Mouse (Mus musculus): Measurements from ENCODE around the gene Meltf. TPM values are rescaled to one million over a fixed set of nuclear protein-coding genes. Genes with fewer than 3 reads are reported as not detected.

The Meltf gene
- polyA plus RNA-seq, 1 experiment = not detected

- no peaks in the 10 kb centered on the region for H3K36me3 ChIP-seq (ENCODE audit: control insufficient read depth)
- no peaks in the 10 kb centered on the region for H3K9me3 ChIP-seq (ENCODE audit: control insufficient read depth, low read length)
- H3K4me3 ChIP-seq (replicated peaks) = no peak overlapping the region
- H3K4me1 ChIP-seq (ENCODE audit: control insufficient read depth) = peaks cover 10% of the 10 kb centered on the region
- peaks cover 4% of the 10 kb centered on the region; the same call in 1 of the 2 replicates for H3K27me3 ChIP-seq (ENCODE audit: control insufficient read depth)
- no peak for TF ChIP-seq TAL1 (IDR thresholded peaks at IDR 0.05; ENCODE audit: low read length)
- TF ChIP-seq GATA1 (IDR thresholded peaks at IDR 0.05; ENCODE audit: low read length) = no peak
Measured at GRCm38 (mm10) chr16:31883302-31883701, 4.7 kb downstream of the Meltf start.

GRCm38 (mm10) chr16:31883902-31884301, 5.3 kb downstream of the Meltf start:
- no peak for TF ChIP-seq GATA1 (IDR thresholded peaks at IDR 0.05; ENCODE audit: low read length)
- no peak for TF ChIP-seq TAL1 (IDR thresholded peaks at IDR 0.05; ENCODE audit: low read length)
- peaks cover 10% of the 10 kb centered on the region for H3K4me1 ChIP-seq (ENCODE audit: control insufficient read depth)
- H3K36me3 ChIP-seq (ENCODE audit: control insufficient read depth) = no peaks in the 10 kb centered on the region
- peaks cover 4% of the 10 kb centered on the region; the same call in 1 of the 2 replicates for H3K27me3 ChIP-seq (ENCODE audit: control insufficient read depth)
- no peaks in the 10 kb centered on the region for H3K9me3 ChIP-seq (ENCODE audit: control insufficient read depth, low read length)
- H3K4me3 ChIP-seq (replicated peaks) = no peak overlapping the region

- H3K27me3 ChIP-seq (ENCODE audit: control insufficient read depth) = no peaks in the 10 kb centered on the region
- no peak overlapping the region for H3K4me3 ChIP-seq (replicated peaks)
- no peaks in the 10 kb centered on the region for H3K4me1 ChIP-seq (ENCODE audit: control insufficient read depth)
- H3K36me3 ChIP-seq (ENCODE audit: control insufficient read depth) = no peaks in the 10 kb centered on the region
- TF ChIP-seq GATA1 (IDR thresholded peaks at IDR 0.05; ENCODE audit: low read length) (no peak), TAL1 (IDR thresholded peaks at IDR 0.05; ENCODE audit: low read length) (no peak)
- H3K9me3 ChIP-seq (ENCODE audit: control insufficient read depth, low read length) = no peaks in the 10 kb centered on the region
Measured at GRCm38 (mm10) chr16:31890907-31891306, 12.3 kb downstream of the Meltf start.

GRCm38 (mm10) chr16:31893396-31894141, 15.0 kb downstream of the Meltf start:
- no peaks in the 10 kb centered on the region for H3K36me3 ChIP-seq (ENCODE audit: control insufficient read depth)
- H3K9me3 ChIP-seq (ENCODE audit: control insufficient read depth, low read length) = no peaks in the 10 kb centered on the region
- H3K27me3 ChIP-seq (ENCODE audit: control insufficient read depth) = no peaks in the 10 kb centered on the region; the same call in 1 of the 2 replicates
- H3K4me3 ChIP-seq (replicated peaks) = no peak overlapping the region
- TF ChIP-seq GATA1 (IDR thresholded peaks at IDR 0.05; ENCODE audit: low read length) = no peak
- TF ChIP-seq TAL1 (IDR thresholded peaks at IDR 0.05; ENCODE audit: low read length) = no peak
- peaks cover 5% of the 10 kb centered on the region; the same call in 1 of the 2 replicates for H3K4me1 ChIP-seq (ENCODE audit: control insufficient read depth)

- TF ChIP-seq GATA1 (IDR thresholded peaks at IDR 0.05; ENCODE audit: low read length) (no peak), TAL1 (IDR thresholded peaks at IDR 0.05; ENCODE audit: low read length) (no peak)
- Histone ChIP-seq H3K4me1 (ENCODE audit: control insufficient read depth) (peaks cover 5% of the 10 kb centered on the region; the same call in 1 of the 2 replicates), H3K27me3 (ENCODE audit: control insufficient read depth) (no peaks in the 10 kb centered on the region; the same call in 1 of the 2 replicates), H3K4me3 (replicated peaks) (no peak overlapping the region), H3K36me3 (ENCODE audit: control insufficient read depth) (no peaks in the 10 kb centered on the region), H3K9me3 (ENCODE audit: control insufficient read depth, low read length) (peaks cover 2% of the 10 kb centered on the region)
Measured at GRCm38 (mm10) chr16:31896971-31897774, 18.6 kb downstream of the Meltf start.

- peaks cover 5% of the 10 kb centered on the region; the same call in 1 of the 2 replicates for H3K4me1 ChIP-seq (ENCODE audit: control insufficient read depth)
- TF ChIP-seq GATA1 (IDR thresholded peaks at IDR 0.05; ENCODE audit: low read length) (no peak), TAL1 (IDR thresholded peaks at IDR 0.05; ENCODE audit: low read length) (no peak)
Measured at GRCm38 (mm10) chr16:31898546-31899326, 20.1 kb downstream of the Meltf start.

GRCm38 (mm10) chr16:31901886-31902285, 23.3 kb downstream of the Meltf start:
- Histone ChIP-seq H3K4me1 (ENCODE audit: control insufficient read depth) (peaks cover 14% of the 10 kb centered on the region), H3K4me3 (replicated peaks) (no peak overlapping the region), H3K9me3 (ENCODE audit: control insufficient read depth, low read length) (peaks cover 2% of the 10 kb centered on the region), H3K27me3 (ENCODE audit: control insufficient read depth) (no peaks in the 10 kb centered on the region; the same call in 1 of the 2 replicates), H3K36me3 (ENCODE audit: control insufficient read depth) (no peaks in the 10 kb centered on the region)
- TF ChIP-seq TAL1 (IDR thresholded peaks at IDR 0.05; ENCODE audit: low read length) = no peak
- no peak for TF ChIP-seq GATA1 (IDR thresholded peaks at IDR 0.05; ENCODE audit: low read length)

More at GRCm38 (mm10) chr16:31898546-31899326, 20.1 kb downstream of the Meltf start:
- Histone ChIP-seq H3K27me3 (ENCODE audit: control insufficient read depth) (no peaks in the 10 kb centered on the region; the same call in 1 of the 2 replicates), H3K9me3 (ENCODE audit: control insufficient read depth, low read length) (peaks cover 2% of the 10 kb centered on the region), H3K4me3 (replicated peaks) (no peak overlapping the region), H3K36me3 (ENCODE audit: control insufficient read depth) (no peaks in the 10 kb centered on the region)

GRCm38 (mm10) chr16:31903239-31903638, 24.6 kb downstream of the Meltf start:
- no peak for TF ChIP-seq GATA1 (IDR thresholded peaks at IDR 0.05; ENCODE audit: low read length)
- TF ChIP-seq TAL1 (IDR thresholded peaks at IDR 0.05; ENCODE audit: low read length) = no peak
- no peaks in the 10 kb centered on the region for H3K27me3 ChIP-seq (ENCODE audit: control insufficient read depth)

More at GRCm38 (mm10) chr16:31903239-31903638, 24.6 kb downstream of the Meltf start:
- H3K4me3 ChIP-seq (replicated peaks) = no peak overlapping the region
- no peaks in the 10 kb centered on the region for H3K36me3 ChIP-seq (ENCODE audit: control insufficient read depth)
- peaks cover 10% of the 10 kb centered on the region for H3K4me1 ChIP-seq (ENCODE audit: control insufficient read depth)
- H3K9me3 ChIP-seq (ENCODE audit: control insufficient read depth, low read length) = peaks cover 2% of the 10 kb centered on the region

Data from erythroblast, embryonic 14.5 days (primary cell).